Mouse (Mus musculus): Measurements from ENCODE around the gene Tmem91. TPM values are rescaled to one million over a fixed set of nuclear protein-coding genes. Genes with fewer than 3 reads are reported as not detected.

Gene Tmem91
- polyA plus RNA-seq, 1 experiment: not detected

DNA sequence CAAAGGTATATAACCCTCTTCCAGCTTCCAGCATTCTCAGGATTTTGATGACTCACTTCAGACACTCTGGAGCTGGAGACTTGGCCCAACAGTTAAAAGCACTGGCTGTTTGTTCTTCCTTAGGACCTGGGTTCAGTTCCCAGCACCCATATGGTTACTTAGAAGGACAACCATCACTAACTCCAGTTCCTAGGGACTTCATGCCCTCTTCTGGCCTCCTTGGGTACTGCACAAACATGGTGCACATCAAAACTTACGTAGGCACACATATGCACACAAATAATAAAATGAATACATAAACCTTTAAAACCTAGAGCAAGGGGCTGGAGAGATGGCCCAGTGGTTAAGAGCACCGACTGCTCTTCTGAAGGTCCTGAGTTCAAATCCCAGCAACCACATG, 27.4 kb upstream of the Tmem91 start:
- H3K27ac ChIP-seq (ENCODE audit: insufficient read depth, low read length): no peak overlapping the region
- no peak for TF ChIP-seq POLR2A (IDR thresholded peaks at IDR 0.05; ENCODE audit: low read depth, low read length)
- no peak for TF ChIP-seq CTCF (IDR thresholded peaks at IDR 0.05; ENCODE audit: borderline replicate concordance, insufficient read depth, low read length)
- H3K4me1 ChIP-seq (ENCODE audit: control insufficient read depth, insufficient read depth, low read length): 0 out of 2 replicates have a peak, but pooled peaks cover 8% of the 10 kb centered on the region
- no peak overlapping the region for H3K4me3 ChIP-seq (ENCODE audit: insufficient read depth, low read length)

DNA sequence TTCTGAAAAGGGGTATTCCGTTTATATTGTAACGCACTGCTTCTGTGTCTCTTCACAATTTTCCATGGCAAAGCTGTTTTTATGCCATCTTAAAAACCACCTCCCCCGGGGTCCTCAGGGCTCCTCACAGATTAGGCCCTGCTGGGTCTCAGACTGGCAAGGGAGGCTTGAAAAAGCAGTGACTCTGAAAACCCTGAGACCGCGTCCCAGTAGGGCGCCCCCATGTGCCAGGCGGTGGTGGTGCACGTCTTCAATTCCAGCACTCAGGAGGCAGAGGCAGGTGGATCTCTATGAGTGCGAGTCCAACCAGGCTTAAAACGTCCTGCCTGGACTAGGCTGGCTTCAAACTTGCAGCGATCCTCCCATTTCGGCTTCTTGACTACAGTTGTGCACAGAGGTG, 25.8 kb upstream of the Tmem91 start:
- Histone ChIP-seq H3K4me3 (ENCODE audit: insufficient read depth, low read length) (no peak overlapping the region), H3K27ac (ENCODE audit: insufficient read depth, low read length) (no peak overlapping the region), H3K4me1 (ENCODE audit: control insufficient read depth, insufficient read depth, low read length) (0 out of 2 replicates have a peak, but pooled peaks cover 5% of the 10 kb centered on the region)
- TF ChIP-seq POLR2A (IDR thresholded peaks at IDR 0.05; ENCODE audit: low read depth, low read length): no peak
- no peak for TF ChIP-seq CTCF (IDR thresholded peaks at IDR 0.05; ENCODE audit: borderline replicate concordance, insufficient read depth, low read length)

DNA sequence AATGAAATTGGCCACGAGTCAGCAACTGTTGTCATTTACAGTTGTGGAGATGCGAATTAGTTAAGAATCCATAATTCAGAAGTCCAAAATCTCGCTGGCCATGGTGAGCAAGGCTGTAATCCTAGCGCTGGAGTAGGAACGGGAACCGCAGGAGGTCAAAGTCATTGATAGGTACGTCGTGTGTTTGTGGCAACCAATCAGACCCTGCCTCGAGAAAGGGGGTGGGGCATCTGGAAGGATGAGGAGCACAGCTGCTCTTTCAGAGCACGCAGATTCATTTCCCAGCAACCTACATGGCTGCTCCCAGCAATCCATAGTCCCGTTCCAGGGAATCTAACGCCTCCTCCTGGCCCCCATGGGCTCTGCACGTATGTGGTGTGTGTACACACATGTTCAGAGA, 24.9 kb upstream of the Tmem91 start:
- H3K4me3 ChIP-seq (ENCODE audit: insufficient read depth, low read length): no peak overlapping the region
- TF ChIP-seq POLR2A (IDR thresholded peaks at IDR 0.05; ENCODE audit: low read depth, low read length) (no peak), CTCF (IDR thresholded peaks at IDR 0.05; ENCODE audit: borderline replicate concordance, insufficient read depth, low read length) (no peak)
- H3K27ac ChIP-seq (ENCODE audit: insufficient read depth, low read length): no peak overlapping the region
- H3K4me1 ChIP-seq (ENCODE audit: control insufficient read depth, insufficient read depth, low read length): no peaks in the 10 kb centered on the region

DNA sequence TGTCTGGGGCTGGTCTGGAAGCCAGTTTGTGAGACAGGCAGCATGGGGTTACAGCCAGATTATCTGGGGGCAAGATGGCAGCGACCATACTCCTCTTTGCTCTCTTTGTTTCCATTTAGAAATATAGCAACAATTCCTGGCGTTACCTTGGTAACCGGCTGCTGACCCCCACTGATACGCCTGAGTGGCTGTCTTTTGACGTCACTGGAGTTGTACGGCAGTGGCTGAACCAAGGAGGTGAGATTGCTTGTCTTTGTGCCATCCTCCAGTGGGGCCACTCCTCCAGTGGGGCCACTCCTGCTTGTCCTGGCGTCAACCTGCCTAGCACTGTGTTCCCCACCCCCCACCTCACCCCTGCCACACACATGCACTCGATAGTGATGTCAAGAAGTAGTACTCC, 19.1 kb upstream of the Tmem91 start:
- no peaks in the 10 kb centered on the region for H3K4me1 ChIP-seq (ENCODE audit: control insufficient read depth, insufficient read depth, low read length)
- no peak overlapping the region for H3K4me3 ChIP-seq (ENCODE audit: insufficient read depth, low read length)
- TF ChIP-seq CTCF (IDR thresholded peaks at IDR 0.05; ENCODE audit: borderline replicate concordance, insufficient read depth, low read length) (no peak), POLR2A (IDR thresholded peaks at IDR 0.05; ENCODE audit: low read depth, low read length) (no peak)
- no peak overlapping the region for H3K27ac ChIP-seq (ENCODE audit: insufficient read depth, low read length)

DNA sequence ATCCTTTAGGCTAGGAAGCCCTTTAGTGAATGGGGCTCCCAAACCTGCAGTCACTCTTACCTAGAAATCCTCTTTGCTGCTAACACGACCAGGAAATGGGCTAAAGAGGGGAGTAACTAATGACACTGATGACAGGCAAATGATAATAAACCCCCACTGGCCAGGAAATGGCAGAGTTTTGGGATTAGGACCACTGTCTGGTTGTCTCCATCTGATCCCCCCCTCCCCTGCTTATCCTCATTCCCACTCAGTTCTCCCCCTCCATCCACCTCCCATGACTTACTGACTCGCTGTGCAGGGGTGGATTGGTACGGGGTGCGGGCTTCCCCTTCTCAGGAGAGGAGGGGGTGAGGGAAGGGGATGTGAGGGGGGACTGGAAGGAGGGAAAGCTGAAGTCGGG, 15.1 kb upstream of the Tmem91 start:
- TF ChIP-seq POLR2A (IDR thresholded peaks at IDR 0.05; ENCODE audit: low read depth, low read length): no peak
- TF ChIP-seq CTCF (IDR thresholded peaks at IDR 0.05; ENCODE audit: borderline replicate concordance, insufficient read depth, low read length): no peak
- no peaks in the 10 kb centered on the region for H3K4me1 ChIP-seq (ENCODE audit: control insufficient read depth, insufficient read depth, low read length)
- H3K4me3 ChIP-seq (ENCODE audit: insufficient read depth, low read length): peak overlapping the region; percentile 94; the same call in 1 of the 2 replicates
- no peak overlapping the region; the same call in 1 of the 2 replicates for H3K27ac ChIP-seq (ENCODE audit: insufficient read depth, low read length)

DNA sequence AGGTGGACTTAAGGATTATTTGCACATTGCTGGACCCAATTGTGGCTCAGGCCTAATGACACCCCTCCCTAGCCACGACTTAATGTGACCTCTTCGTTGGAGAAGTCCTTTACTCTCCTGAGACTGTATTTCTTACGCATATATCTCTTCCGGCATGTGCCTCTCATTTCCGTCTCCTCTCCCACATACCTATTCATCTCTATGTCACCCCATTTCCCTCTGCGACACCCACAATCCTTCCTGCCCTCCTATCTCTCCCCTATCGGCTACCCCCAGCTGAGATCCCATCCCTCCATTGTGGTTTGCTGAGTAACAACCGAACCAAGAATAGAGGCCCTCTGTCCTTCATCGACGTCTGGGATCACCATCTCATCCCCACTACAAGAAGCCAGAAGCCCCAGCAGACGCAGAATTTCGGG, 14.6 kb upstream of the Tmem91 start:
- Histone ChIP-seq H3K27ac (ENCODE audit: insufficient read depth, low read length) (peak overlapping the region; percentile 22), H3K4me3 (ENCODE audit: insufficient read depth, low read length) (peak overlapping the region; percentile 94), H3K4me1 (ENCODE audit: control insufficient read depth, insufficient read depth, low read length) (no peaks in the 10 kb centered on the region)
- TF ChIP-seq POLR2A (IDR thresholded peaks at IDR 0.05; ENCODE audit: low read depth, low read length) (no peak), CTCF (IDR thresholded peaks at IDR 0.05; ENCODE audit: borderline replicate concordance, insufficient read depth, low read length) (no peak)

DNA sequence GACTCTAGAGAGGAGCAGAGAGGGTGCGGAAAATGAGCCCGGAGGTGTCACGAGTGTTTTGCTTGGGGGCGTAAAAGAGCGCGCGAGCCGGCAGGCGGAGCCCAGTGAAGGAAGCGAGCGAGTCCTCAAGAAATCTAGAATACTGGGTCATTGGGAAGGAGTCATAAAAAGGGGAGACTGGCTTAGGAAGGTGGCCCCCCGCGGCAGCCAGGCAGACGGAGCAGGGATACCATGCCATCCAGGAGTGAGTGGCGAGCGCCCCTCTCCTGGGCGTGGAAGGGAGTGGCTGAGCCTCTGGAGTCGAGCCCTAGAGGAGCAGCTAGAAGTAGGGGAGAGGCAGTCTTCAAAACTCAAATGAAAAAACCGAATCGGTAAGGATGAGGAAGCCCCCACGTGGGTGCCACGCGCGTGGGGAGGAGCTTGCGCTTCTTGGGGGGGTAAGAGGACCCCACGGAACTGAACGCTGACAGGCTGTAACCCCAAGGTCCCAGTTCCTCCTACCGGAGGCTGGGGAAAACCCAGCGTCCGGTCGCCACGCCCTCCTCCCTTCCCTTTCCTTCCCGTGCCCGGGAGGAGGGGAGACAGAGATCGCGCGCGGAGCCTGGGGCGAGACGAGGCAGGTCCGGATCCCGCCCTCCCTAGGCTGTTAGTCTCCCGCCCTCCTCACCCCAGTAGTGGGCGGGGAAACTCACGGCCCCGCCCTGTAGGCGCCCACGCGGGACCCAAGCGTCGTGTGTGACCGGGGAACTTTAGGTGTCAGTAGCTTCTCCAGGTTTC, 14.0 kb upstream of the Tmem91 start:
- TF ChIP-seq CTCF (IDR thresholded peaks at IDR 0.05; ENCODE audit: borderline replicate concordance, insufficient read depth, low read length) (no peak), POLR2A (IDR thresholded peaks at IDR 0.05; ENCODE audit: low read depth, low read length) (peak; percentile 43; the same call in 1 of the 2 replicates)
- Histone ChIP-seq H3K4me1 (ENCODE audit: control insufficient read depth, insufficient read depth, low read length) (no peaks in the 10 kb centered on the region), H3K4me3 (ENCODE audit: insufficient read depth, low read length) (peak overlapping the region; percentile 94), H3K27ac (ENCODE audit: insufficient read depth, low read length) (peak overlapping the region; percentile 55)

DNA sequence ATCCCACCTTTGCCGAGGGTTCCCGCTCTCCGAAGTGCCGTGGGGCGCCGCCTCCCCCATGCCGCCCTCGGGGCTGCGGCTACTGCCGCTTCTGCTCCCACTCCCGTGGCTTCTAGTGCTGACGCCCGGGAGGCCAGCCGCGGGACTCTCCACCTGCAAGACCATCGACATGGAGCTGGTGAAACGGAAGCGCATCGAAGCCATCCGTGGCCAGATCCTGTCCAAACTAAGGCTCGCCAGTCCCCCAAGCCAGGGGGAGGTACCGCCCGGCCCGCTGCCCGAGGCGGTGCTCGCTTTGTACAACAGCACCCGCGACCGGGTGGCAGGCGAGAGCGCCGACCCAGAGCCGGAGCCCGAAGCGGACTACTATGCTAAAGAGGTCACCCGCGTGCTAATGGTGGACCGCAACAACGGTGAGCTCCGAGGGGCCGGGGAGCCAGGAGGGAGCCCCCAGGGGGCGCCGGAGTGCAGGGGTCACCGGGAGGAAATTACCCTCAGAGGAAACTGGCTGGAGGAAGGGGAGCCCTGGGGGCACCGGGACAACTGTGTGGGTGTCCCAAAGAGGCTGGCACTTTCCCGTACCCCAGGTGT, 12.9 kb upstream of the Tmem91 start:
- no peaks in the 10 kb centered on the region for H3K4me1 ChIP-seq (ENCODE audit: control insufficient read depth, insufficient read depth, low read length)
- peak overlapping the region; percentile 94 for H3K4me3 ChIP-seq (ENCODE audit: insufficient read depth, low read length)
- H3K27ac ChIP-seq (ENCODE audit: insufficient read depth, low read length): peak overlapping the region; percentile 57; the same call in 1 of the 2 replicates
- no peak for TF ChIP-seq POLR2A (IDR thresholded peaks at IDR 0.05; ENCODE audit: low read depth, low read length)
- no peak for TF ChIP-seq CTCF (IDR thresholded peaks at IDR 0.05; ENCODE audit: borderline replicate concordance, insufficient read depth, low read length)

DNA sequence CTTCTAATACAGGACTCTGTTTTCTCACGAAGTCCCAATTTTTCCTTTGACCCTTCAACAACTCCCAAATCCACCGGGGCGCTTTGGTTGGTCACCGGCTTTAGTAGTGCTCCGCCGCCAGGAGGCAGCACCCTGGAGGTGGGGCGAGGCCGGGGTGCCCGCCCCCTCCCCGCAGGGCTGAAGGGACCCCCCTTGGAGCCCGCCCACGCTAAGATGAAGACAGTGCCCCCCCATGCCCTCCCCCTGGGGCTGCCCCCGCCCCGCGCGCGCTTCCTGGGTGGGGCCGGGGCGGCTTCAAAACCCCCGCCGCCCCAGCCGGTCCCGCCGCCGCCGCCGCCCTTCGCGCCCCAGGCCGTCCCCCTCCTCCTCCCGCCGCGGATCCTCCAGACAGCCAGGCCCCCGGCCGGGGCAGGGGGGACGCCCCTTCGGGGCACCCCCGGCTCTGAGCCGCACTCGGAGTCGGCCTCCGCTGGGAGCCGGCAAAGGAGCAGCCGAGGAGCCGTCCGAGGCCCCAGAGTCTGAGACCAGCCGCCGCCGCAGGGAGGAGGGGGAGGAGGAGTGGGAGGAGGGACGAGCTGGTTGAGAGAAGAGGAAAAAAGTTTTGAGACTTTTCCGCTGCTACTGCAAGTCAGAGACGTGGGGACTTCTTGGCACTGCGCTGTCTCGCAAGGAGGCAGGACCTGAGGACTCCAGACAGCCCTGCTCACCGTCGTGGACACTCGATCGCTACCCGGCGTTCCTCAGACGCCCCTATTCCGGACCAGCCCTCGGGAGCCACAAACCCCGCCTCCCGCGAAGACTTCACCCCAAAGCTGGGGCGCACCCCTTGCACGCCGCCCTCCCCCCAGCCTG, 11.9 kb upstream of the Tmem91 start, which contains the start of gene Tgfb1:
Gene Tgfb1, plus strand, starts transcription at position 323 of the 852 bp plus-strand sequence.
- TF ChIP-seq CTCF (IDR thresholded peaks at IDR 0.05; ENCODE audit: borderline replicate concordance, insufficient read depth, low read length) (0 out of 2 replicates have a peak, but pooled peaks have one; percentile 14), POLR2A (IDR thresholded peaks at IDR 0.05; ENCODE audit: low read depth, low read length) (peak; percentile 70)
- H3K4me1 ChIP-seq (ENCODE audit: control insufficient read depth, insufficient read depth, low read length): no peaks in the 10 kb centered on the region
- peak within 1 kb of the TSS; percentile 94 for H3K4me3 ChIP-seq (ENCODE audit: insufficient read depth, low read length)
- peak within 1 kb of the TSS; percentile 57 for H3K27ac ChIP-seq (ENCODE audit: insufficient read depth, low read length)

Data from embryonic fibroblast, embryonic 13.5 days (primary cell).